Mouse (Mus musculus): Measurements from ENCODE around the gene Snx1.

DNA sequence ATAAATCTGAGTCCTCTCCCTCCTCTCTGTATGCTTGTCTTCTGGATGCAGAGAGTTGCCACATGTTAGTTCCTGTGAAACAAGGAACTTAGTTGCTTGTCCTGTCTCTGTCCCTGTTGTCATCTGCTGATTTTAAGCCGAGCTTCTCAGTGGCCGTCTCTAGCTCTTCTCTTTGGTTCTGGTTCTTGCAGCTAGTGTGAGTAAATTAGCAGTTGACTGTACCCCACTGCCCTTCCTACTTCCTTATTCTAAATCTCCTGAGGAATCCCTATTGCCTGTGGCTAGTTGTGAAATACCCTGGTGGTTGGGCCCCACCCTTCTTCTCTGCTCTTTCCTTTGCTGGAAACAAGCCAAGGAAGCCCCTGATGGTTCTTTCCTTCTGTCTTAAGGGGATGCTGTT lies 5.1 kb upstream of the Snx1 start:
- no peak for TF ChIP-seq CTCF (conservative IDR thresholded peaks at IDR 0.05; ENCODE audit: insufficient read depth, insufficient read length, low read depth, low read length)
- TF ChIP-seq POLR2A (IDR thresholded peaks at IDR 0.05; ENCODE audit: low read depth, low read length): no peak

All from kidney, adult 2 months (tissue).